Mouse (Mus musculus) heart, embryonic 10.5 days (tissue): ENCODE measurements at regions not wholly inside any gene's neighbourhood (a gene's known extent, or its start where the extent isn't known, plus 50 kb on each side); places are given as distances from the start of the nearest gene placed in this dataset.
A peak's percentile ranks its signal among the peaks of the same experiment; 100 is the strongest.

Experiments
- DNase-seq: peaks from one replicate; pipeline ENCODE4 v3.0.0-alpha.2; 2017; ENCODE audit warnings: low spot score
- H3K27ac ChIP-seq: fragments of 300-500 bp; sonication (generic); 2 replicates; pipeline ENCODE4 v1.5.1; 2016; ENCODE audit warnings: mild to moderate bottlenecking
- H3K27me3 ChIP-seq: fragments of 300-500 bp; sonication (generic); 2 replicates; pipeline ENCODE4 v1.6.1; 2016; ENCODE audit warnings: mild to moderate bottlenecking; ENCODE audit not compliant: poor library complexity, insufficient read depth, severe bottlenecking
- H3K36me3 ChIP-seq: fragments of 300-500 bp; sonication (generic); 2 replicates; pipeline ENCODE4 v1.6.1; 2016; ENCODE audit warnings: mild to moderate bottlenecking, moderate library complexity
- H3K4me1 ChIP-seq: fragments of 300-500 bp; sonication (generic); 2 replicates; pipeline ENCODE4 v1.6.1; 2016; ENCODE audit warnings: mild to moderate bottlenecking
- H3K4me3 ChIP-seq: fragments of 300-500 bp; sonication (generic); 2 replicates; pipeline ENCODE4 v1.5.1; 2016; ENCODE audit warnings: mild to moderate bottlenecking, moderate library complexity
- H3K9me3 ChIP-seq: fragments of 300-500 bp; sonication (generic); 2 replicates; pipeline ENCODE4 v1.6.1; 2016; ENCODE audit warnings: mild to moderate bottlenecking, moderate library complexity
- WGBS: fragments of 180-500 bp; shearing (Covaris S2); methylation state at CpG from one replicate; pipeline ENCODE4 v1.1.7; 2016; 5-methylcytosine and 5-hydroxymethylcytosine counted together

- DNase-seq, result no peak
- H3K4me1 ChIP-seq, result peaks cover 78% of the 10 kb centered on the region
- 61% methylated on average over 15 of the region's 15 CpGs for WGBS
- H3K36me3 ChIP-seq, result no peaks in the 10 kb centered on the region
- no peak overlapping the region for H3K4me3 ChIP-seq
- H3K27me3 ChIP-seq, result peaks cover 3% of the 10 kb centered on the region; the same call in 1 of the 2 replicates
- peak overlapping the region; percentile 69 for H3K27ac ChIP-seq
- no peaks in the 10 kb centered on the region for H3K9me3 ChIP-seq
Observed at GRCm38 (mm10) chr2:166489041-166489872, 224.4 kb downstream of the Prex1 start.

GRCm38 (mm10) chr2:166487688-166488087, 225.9 kb downstream of the Prex1 start:
- no peak for DNase-seq
- H3K4me1 ChIP-seq, result peaks cover 75% of the 10 kb centered on the region
- 86% methylated on average over 15 of the region's 15 CpGs for WGBS
- H3K9me3 ChIP-seq, result no peaks in the 10 kb centered on the region
- H3K27ac ChIP-seq, result peak overlapping the region; percentile 69
- no peaks in the 10 kb centered on the region for H3K36me3 ChIP-seq
- no peak overlapping the region for H3K4me3 ChIP-seq
- H3K27me3 ChIP-seq, result peaks cover 3% of the 10 kb centered on the region; the same call in 1 of the 2 replicates

DNA sequence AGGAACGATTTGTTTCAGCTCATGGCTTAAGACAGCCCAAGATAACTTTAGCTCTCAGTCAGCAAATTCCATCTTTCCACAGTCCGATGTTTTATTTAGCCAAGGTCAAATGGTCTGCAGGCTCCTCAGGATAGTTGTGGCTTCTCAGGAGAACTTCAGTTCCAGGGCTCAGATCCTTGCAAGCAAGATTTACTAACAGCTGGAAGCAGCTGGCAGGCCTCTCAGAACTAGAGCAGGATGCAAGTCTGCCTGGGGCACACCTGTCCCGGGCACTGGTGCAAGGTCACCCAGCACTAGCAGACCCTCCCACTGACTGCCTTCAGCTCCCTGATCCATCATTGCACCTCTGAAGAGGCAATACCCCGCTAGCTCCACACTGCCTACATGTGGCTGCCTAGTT, 227.8 kb downstream of the Prex1 start:
- Histone ChIP-seq H3K9me3 (no peaks in the 10 kb centered on the region), H3K27ac (peak overlapping the region; percentile 56), H3K27me3 (peaks cover 3% of the 10 kb centered on the region; the same call in 1 of the 2 replicates), H3K36me3 (no peaks in the 10 kb centered on the region), H3K4me1 (peaks cover 67% of the 10 kb centered on the region), H3K4me3 (no peak overlapping the region)
- WGBS, result 60% methylated on average over 4 of the region's 4 CpGs
- DNase-seq, result no peak

DNA sequence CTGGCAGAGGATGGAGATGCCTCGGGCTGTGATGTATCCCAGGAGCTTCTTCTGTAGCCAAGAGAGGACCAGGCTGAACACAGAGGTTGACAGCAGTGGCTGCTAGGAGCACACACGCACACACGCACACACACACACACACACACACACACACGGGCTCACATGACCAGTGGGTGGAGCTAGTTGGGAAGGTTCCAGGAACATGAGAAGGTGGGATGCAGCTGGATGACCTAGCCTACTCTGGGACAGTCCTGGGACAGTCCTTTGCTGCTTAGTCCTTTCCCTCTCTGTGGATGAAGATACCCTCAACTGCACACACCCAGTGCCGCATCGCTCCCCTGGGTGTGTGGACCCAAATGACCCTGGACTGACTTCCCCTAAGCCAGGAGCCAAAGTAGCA, 228.3 kb downstream of the Prex1 start:
- DNase-seq, result no peak
- Histone ChIP-seq H3K36me3 (no peaks in the 10 kb centered on the region), H3K9me3 (no peaks in the 10 kb centered on the region), H3K4me1 (peaks cover 67% of the 10 kb centered on the region), H3K27me3 (peaks cover 3% of the 10 kb centered on the region; the same call in 1 of the 2 replicates), H3K27ac (peak overlapping the region; percentile 56), H3K4me3 (no peak overlapping the region)
- WGBS, result 78% methylated on average over 6 of the region's 6 CpGs

DNA sequence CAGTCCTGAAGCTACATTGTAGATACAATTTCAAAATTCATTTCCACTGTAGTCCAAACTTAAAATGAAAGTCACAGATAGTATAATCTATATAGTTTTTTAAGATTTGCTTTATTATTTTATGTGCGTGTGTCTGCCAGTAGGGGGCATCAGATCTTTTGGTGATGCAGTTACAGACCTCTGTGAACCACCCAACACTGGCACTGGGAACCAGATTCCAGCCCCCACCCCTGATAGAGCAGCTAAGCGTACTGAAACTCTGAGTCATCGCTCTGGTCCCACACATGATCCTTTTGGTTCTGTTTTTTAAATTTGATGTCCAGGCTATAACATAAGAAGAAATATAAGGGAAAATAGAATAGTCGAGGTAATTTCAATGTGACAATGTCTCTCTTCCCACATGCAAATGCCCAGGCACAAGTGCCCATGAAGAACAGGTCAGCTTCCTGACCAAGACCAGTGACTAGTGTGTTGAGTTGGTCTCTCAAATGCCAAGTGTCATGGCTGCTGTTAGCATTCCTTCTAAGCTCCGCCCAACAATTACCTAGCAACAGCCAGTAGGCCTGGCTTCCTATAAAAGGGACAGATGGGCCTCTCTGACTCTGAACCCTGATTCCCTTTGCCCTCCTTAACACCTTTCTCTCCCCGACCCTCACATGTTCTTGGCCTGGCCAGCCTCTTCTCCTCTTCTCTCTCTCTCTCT, 229.9 kb downstream of the Prex1 start:
- WGBS, result 87% methylated on average over 6 of the region's 6 CpGs
- DNase-seq, result no peak

GRCm38 (mm10) chr2:166482720-166483616, 230.7 kb downstream of the Prex1 start:
- no peak overlapping the region for H3K4me3 ChIP-seq
- WGBS, result 48% methylated on average over 14 of the region's 14 CpGs
- H3K4me1 ChIP-seq, result peaks cover 54% of the 10 kb centered on the region
- H3K27ac ChIP-seq, result peak overlapping the region; percentile 37; the same call in 1 of the 2 replicates
- DNase-seq, result no peak
- peaks cover under 1% of the 10 kb centered on the region; the same call in 1 of the 2 replicates for H3K27me3 ChIP-seq
- H3K9me3 ChIP-seq, result no peaks in the 10 kb centered on the region
- H3K36me3 ChIP-seq, result no peaks in the 10 kb centered on the region

More for the DNA sequence above, 229.9 kb downstream of the Prex1 start:
- H3K36me3 ChIP-seq, result no peaks in the 10 kb centered on the region
- H3K27ac ChIP-seq, result peak overlapping the region; percentile 37; the same call in 1 of the 2 replicates
- H3K9me3 ChIP-seq, result no peaks in the 10 kb centered on the region
- H3K4me1 ChIP-seq, result peaks cover 54% of the 10 kb centered on the region
- H3K27me3 ChIP-seq, result peaks cover 3% of the 10 kb centered on the region; the same call in 1 of the 2 replicates
- H3K4me3 ChIP-seq, result no peak overlapping the region

DNA sequence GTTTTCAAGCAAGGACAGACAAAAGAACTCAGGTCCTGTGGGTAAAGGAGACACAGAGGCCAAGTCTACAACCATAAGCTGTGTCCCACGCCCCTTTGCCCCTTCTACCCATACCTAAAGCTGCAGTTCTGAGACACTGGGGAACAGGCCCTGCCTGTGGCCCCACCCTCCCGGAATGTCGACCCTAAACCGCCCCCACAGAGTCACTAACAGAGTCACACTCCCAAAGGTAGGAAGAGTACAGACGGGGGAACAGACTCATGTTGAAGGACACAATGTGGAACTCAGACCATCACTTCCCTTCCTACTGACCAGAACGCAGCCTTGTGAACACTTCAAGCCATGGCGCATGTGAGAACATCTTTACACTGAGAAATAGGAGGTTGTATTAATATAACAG, 231.9 kb downstream of the Prex1 start:
- no peaks in the 10 kb centered on the region for H3K9me3 ChIP-seq
- no peaks in the 10 kb centered on the region for H3K36me3 ChIP-seq
- 87% methylated on average over 7 of the region's 7 CpGs for WGBS
- peaks cover 50% of the 10 kb centered on the region for H3K4me1 ChIP-seq
- H3K27me3 ChIP-seq, result no peaks in the 10 kb centered on the region
- DNase-seq, result no peak
- H3K4me3 ChIP-seq, result no peak overlapping the region
- H3K27ac ChIP-seq, result peak overlapping the region; percentile 10; the same call in 1 of the 2 replicates

DNA sequence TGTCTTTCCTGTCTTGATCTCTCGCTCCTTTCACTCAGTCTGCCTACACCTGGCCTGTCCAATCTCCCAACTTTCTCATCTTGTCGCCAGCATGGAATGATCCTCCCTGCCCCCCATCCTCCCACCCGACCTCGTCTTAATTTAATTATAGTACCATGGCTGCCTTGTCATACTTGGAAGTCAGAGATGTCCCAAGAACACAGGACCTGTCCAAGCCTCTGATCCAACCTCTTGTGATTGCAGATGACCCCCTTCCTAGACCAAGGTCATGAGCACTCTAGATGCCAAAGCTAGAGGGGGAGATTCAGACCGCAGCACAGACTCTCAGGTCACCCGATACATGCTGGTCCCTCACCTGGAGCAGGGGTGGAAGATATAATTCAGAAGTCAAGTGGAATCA, 232.3 kb downstream of the Prex1 start:
- Histone ChIP-seq H3K4me3 (no peak overlapping the region), H3K36me3 (no peaks in the 10 kb centered on the region), H3K4me1 (peaks cover 50% of the 10 kb centered on the region), H3K27ac (0 out of 2 replicates have a peak overlapping the region, but pooled peaks have one; percentile 66), H3K9me3 (no peaks in the 10 kb centered on the region), H3K27me3 (no peaks in the 10 kb centered on the region)
- no peak for DNase-seq
- WGBS, result 70% methylated on average over 6 of the region's 6 CpGs

GRCm38 (mm10) chr2:166480883-166481282, 232.7 kb downstream of the Prex1 start:
- Histone ChIP-seq H3K27me3 (no peaks in the 10 kb centered on the region), H3K4me1 (peaks cover 47% of the 10 kb centered on the region), H3K27ac (peak overlapping the region; percentile 66; the same call in 1 of the 2 replicates), H3K9me3 (no peaks in the 10 kb centered on the region), H3K4me3 (no peak overlapping the region), H3K36me3 (no peaks in the 10 kb centered on the region)
- DNase-seq, result no peak
- 77% methylated on average over 5 of the region's 5 CpGs for WGBS

DNA sequence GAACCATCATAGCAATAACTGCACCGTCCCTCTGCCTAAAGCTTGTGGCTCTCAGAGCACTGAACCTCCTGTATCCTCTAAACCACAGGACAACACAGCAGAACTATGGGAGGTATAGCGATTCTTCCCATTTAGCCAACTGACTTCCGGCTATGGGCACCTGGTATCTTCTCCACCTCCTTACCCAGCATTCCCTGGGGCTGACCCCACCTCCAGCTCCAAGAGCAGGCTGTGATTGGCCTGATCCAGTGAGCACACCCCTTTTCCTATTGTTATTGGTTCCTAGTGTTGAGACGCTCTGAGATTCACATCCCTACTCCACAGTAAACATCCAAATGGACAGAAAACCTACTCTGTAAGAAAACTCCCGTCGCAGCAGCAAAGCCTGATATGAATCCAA, 236.7 kb downstream of the Prex1 start:
- Histone ChIP-seq H3K9me3 (no peaks in the 10 kb centered on the region), H3K36me3 (no peaks in the 10 kb centered on the region), H3K4me1 (peaks cover 35% of the 10 kb centered on the region), H3K27ac (peak overlapping the region; percentile 24; the same call in 1 of the 2 replicates), H3K4me3 (no peak overlapping the region), H3K27me3 (no peaks in the 10 kb centered on the region)
- 87% methylated on average over 6 of the region's 6 CpGs for WGBS
- no peak for DNase-seq

DNA sequence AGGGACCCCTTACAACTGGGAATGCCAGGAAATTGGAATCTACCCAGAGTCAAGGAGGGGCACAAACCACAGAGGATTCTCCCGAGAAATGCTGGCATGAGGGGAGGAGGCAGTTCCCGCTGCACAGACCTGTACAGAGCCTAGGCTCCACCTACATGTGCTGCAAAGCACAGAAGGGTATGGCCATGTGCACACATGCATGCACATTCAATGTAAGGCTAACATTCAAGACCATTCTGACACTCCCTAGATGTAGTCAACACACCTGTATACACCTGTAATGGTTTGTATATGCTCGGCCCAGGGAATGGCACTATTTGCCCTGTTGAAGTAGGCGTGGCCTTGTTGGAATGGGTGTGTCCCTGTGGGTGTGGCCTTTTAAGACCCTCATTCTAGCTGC, 238.0 kb downstream of the Prex1 start:
- DNase-seq, result no peak
- WGBS, result 73% methylated on average over 4 of the region's 4 CpGs
- no peaks in the 10 kb centered on the region for H3K27me3 ChIP-seq

GRCm38 (mm10) chr2:166474601-166475000, 239.0 kb downstream of the Prex1 start:
- Histone ChIP-seq H3K36me3 (no peaks in the 10 kb centered on the region), H3K9me3 (no peaks in the 10 kb centered on the region), H3K4me1 (peaks cover 34% of the 10 kb centered on the region), H3K27me3 (no peaks in the 10 kb centered on the region), H3K4me3 (no peak overlapping the region), H3K27ac (no peak overlapping the region)
- DNase-seq, result no peak
- 80% methylated on average over 12 of the region's 12 CpGs for WGBS

More for the DNA sequence above, 238.0 kb downstream of the Prex1 start:
- Histone ChIP-seq H3K36me3 (no peaks in the 10 kb centered on the region), H3K4me3 (no peak overlapping the region), H3K4me1 (peaks cover 36% of the 10 kb centered on the region), H3K27ac (no peak overlapping the region), H3K9me3 (no peaks in the 10 kb centered on the region)
